Mouse (Mus musculus) C2C12 (cell line): Measurements from ENCODE around the gene Dnlz.

Experiments used
- CTCF ChIP-seq: IDR thresholded peaks from one replicate; pipeline ENCODE4 v1.5.1; 2011; ENCODE audit not compliant: control insufficient read depth, insufficient read depth, insufficient read length
- MAX ChIP-seq: IDR thresholded peaks from one replicate; pipeline ENCODE4 v1.6.1; 2011; ENCODE audit warnings: mild to moderate bottlenecking, control low read depth
- MYOD1 ChIP-seq: IDR thresholded peaks from one replicate; pipeline ENCODE4 v1.6.1; 2011; ENCODE audit warnings: low read depth; ENCODE audit not compliant: control insufficient read depth, insufficient read length
- MYOG ChIP-seq: IDR thresholded peaks from one replicate; pipeline ENCODE4 v1.6.1; 2011; ENCODE audit not compliant: control insufficient read depth, insufficient read length; ENCODE audit errors: extremely low read depth
- USF1 ChIP-seq: IDR thresholded peaks from one replicate; pipeline ENCODE4 v1.6.1; 2011; ENCODE audit warnings: low read depth, mild to moderate bottlenecking, control low read depth, moderate library complexity

GRCm38 (mm10) chr2:26304711-26305110, 47.2 kb downstream of the Dnlz start:
- TF ChIP-seq MAX (no peak), CTCF (no peak), MYOD1 (no peak), USF1 (no peak), MYOG (no peak)
